In genomic region chr7:133676002-133676401, GRCm38 (mm10) we compare ENCODE assay signal across 13 mouse cellular contexts. TPM values are rescaled to one million over a fixed set of nuclear protein-coding genes. Genes with fewer than 3 reads are reported as not detected.
DNase-seq lines count a peak whose midpoint lies in the region; ATAC-seq lines count a peak whose summit lies in the region.
"Had no signal": no experiment of that assay in that cellular context is flagged by ENCODE, and none has a peak within 500 bp of the region (broad histone marks: within the 10 kb centered on the region; RNA-seq: fewer than 3 reads in every experiment).

No protein-coding gene starts in this region.

- no peak overlapping the region for H3K9ac ChIP-seq in kidney, embryonic 16.5 days (replicated peaks; ENCODE audit: low read length)
- H3K9ac ChIP-seq in heart, embryonic 11.5 days (ENCODE audit: low read depth, low read length) = no peak overlapping the region

- 76% methylated on average over 9 of the region's 9 CpGs for WGBS in kidney, embryonic 16.5 days
- 72% methylated on average over 9 of the region's 9 CpGs for WGBS in embryonic facial prominence, embryonic 10.5 days
- 66% methylated on average over 9 of the region's 9 CpGs for WGBS in heart, embryonic 11.5 days (ENCODE audit: insufficient replicate concordance)

- no peaks in the 10 kb centered on the region for H3K9me3 ChIP-seq in kidney, embryonic 16.5 days (ENCODE audit: low read length)
- H3K9me3 ChIP-seq in embryonic facial prominence, embryonic 10.5 days = no peaks in the 10 kb centered on the region
- no peaks in the 10 kb centered on the region for H3K9me3 ChIP-seq in heart, embryonic 11.5 days (replicated peaks; ENCODE audit: control insufficient read depth, low read length)

- ATAC-seq in kidney, embryonic 16.5 days (ENCODE audit: low FRiP score, low TSS enrichment) = no peak
- ATAC-seq in erythroid progenitor cell, adult 5-6 weeks (replicated peaks; ENCODE audit: low FRiP score, poor library complexity, severe bottlenecking) = no peak
- no peak for ATAC-seq in heart, embryonic 11.5 days (replicated peaks; ENCODE audit: insufficient number of reproducible peaks, low FRiP score, low TSS enrichment)
- ATAC-seq: activated CD4-positive, CD25-positive, alpha-beta regulatory T cell, adult 4 months; hindbrain, embryonic 16.5 days had no signal

- no peak overlapping the region for H3K4me2 ChIP-seq in kidney, embryonic 16.5 days (replicated peaks; ENCODE audit: low read depth, low read length)
- no peak overlapping the region for H3K4me2 ChIP-seq in heart, embryonic 11.5 days

- no peaks in the 10 kb centered on the region for H3K27me3 ChIP-seq in kidney, embryonic 16.5 days (ENCODE audit: insufficient read depth, low read length)
- no peaks in the 10 kb centered on the region for H3K27me3 ChIP-seq in embryonic facial prominence, embryonic 10.5 days (replicated peaks; ENCODE audit: low read depth, poor library complexity, severe bottlenecking)
- H3K27me3 ChIP-seq in heart, embryonic 11.5 days (ENCODE audit: control insufficient read depth, insufficient read depth, low read length) = no peaks in the 10 kb centered on the region

- peaks cover 21% of the 10 kb centered on the region for H3K36me3 ChIP-seq in kidney, embryonic 16.5 days (ENCODE audit: insufficient read depth, low read length)
- H3K36me3 ChIP-seq in embryonic facial prominence, embryonic 10.5 days (replicated peaks) = peaks cover 52% of the 10 kb centered on the region
- peaks cover 16% of the 10 kb centered on the region for H3K36me3 ChIP-seq in heart, embryonic 11.5 days (ENCODE audit: control insufficient read depth, insufficient read depth, low read length)

- no peaks in the 10 kb centered on the region for H3K4me1 ChIP-seq in kidney, embryonic 16.5 days (ENCODE audit: insufficient read depth, low read length)
- H3K4me1 ChIP-seq in embryonic facial prominence, embryonic 10.5 days = 0 out of 2 replicates have a peak, but pooled peaks cover 4% of the 10 kb centered on the region
- no peaks in the 10 kb centered on the region for H3K4me1 ChIP-seq in heart, embryonic 11.5 days (ENCODE audit: control insufficient read depth, insufficient read depth, low read length)

- H3K27ac ChIP-seq in kidney, embryonic 16.5 days (ENCODE audit: low read length) = no peak overlapping the region
- H3K27ac ChIP-seq in embryonic facial prominence, embryonic 10.5 days (replicated peaks) = 0 out of 2 replicates have a peak overlapping the region, but pooled peaks have one; percentile 20
- H3K27ac ChIP-seq in heart, embryonic 11.5 days (ENCODE audit: low read depth, low read length) = no peak overlapping the region

- H3K4me3 ChIP-seq in kidney, embryonic 16.5 days (ENCODE audit: low read length) = no peak overlapping the region
- no peak overlapping the region for H3K4me3 ChIP-seq in embryonic facial prominence, embryonic 10.5 days
- no peak overlapping the region for H3K4me3 ChIP-seq in heart, embryonic 11.5 days (ENCODE audit: low read depth, low read length)

- peak; percentile 12 for DNase-seq in kidney, adult 9 months
- DNase-seq in thymus, postnatal 4 days = peak; percentile 30
- DNase-seq in thymus, adult 18-20 months = no peak
- DNase-seq in embryonic facial prominence, embryonic 10.5 days (ENCODE audit: low spot score) = peak; percentile 34
- DNase-seq in adrenal gland, postnatal 10 days = no peak
- DNase-seq: cerebellum, adult 8-10 months had no signal

RNA-seq across cellular contexts. Expression of gene Mmp21, which starts 3.9 kb away (rescaled TPM):
- polyA plus RNA-seq in kidney, embryonic 16.5 days (2015; fragmentation: Nextera tagmentation; extraction: Ambion mirVana) = not detected in 2 replicates
- 0.07 and 0.15 TPM in 2 replicates for polyA plus RNA-seq in embryonic facial prominence, embryonic 10.5 days (2016; fragmentation: Nextera tagmentation; extraction: Ambion mirVana)
- total RNA-seq in adrenal gland, postnatal 10 days (2021) = not detected
- not detected in 2 replicates for total RNA-seq in erythroid progenitor cell, adult 5-6 weeks (2015; ENCODE audit: low replicate concordance)
- total RNA-seq in erythroid progenitor cell, adult 5-6 weeks (2017; ENCODE audit: low replicate concordance) = 1.2 TPM in 1 of 2 replicates, not detected in the other
- polyA plus RNA-seq in heart, embryonic 11.5 days (2014; fragmentation: Nextera tagmentation; extraction: Ambion mirVana) = 0.11 and 0.23 TPM in 2 replicates
- total RNA-seq: left cerebral cortex, postnatal 25 days; monocyte, adult 5-6 weeks had no signal

RNA-seq across cellular contexts. Expression of gene Bccip, which starts 33.1 kb away (rescaled TPM):
- 181 and 190 TPM in 2 replicates for polyA plus RNA-seq in kidney, embryonic 16.5 days (2015; fragmentation: Nextera tagmentation; extraction: Ambion mirVana)
- polyA plus RNA-seq in embryonic facial prominence, embryonic 10.5 days (2016; fragmentation: Nextera tagmentation; extraction: Ambion mirVana) = 194 and 216 TPM in 2 replicates
- 10 to 100 TPM; 62.3 to 66.8 TPM for total RNA-seq in adrenal gland, postnatal 10 days (2021)
- 36.0 and 87.6 TPM in 2 replicates for total RNA-seq in erythroid progenitor cell, adult 5-6 weeks (2015; ENCODE audit: low replicate concordance)
- 39.5 and 56.6 TPM in 2 replicates for total RNA-seq in erythroid progenitor cell, adult 5-6 weeks (2017; ENCODE audit: low replicate concordance)
- polyA plus RNA-seq in heart, embryonic 11.5 days (2014; fragmentation: Nextera tagmentation; extraction: Ambion mirVana) = 100 and 102 TPM in 2 replicates

RNA-seq across cellular contexts. Expression of gene Uros, which starts 33.9 kb away (rescaled TPM):
- 31.3 and 32.4 TPM in 2 replicates for polyA plus RNA-seq in kidney, embryonic 16.5 days (2015; fragmentation: Nextera tagmentation; extraction: Ambion mirVana)
- polyA plus RNA-seq in embryonic facial prominence, embryonic 10.5 days (2016; fragmentation: Nextera tagmentation; extraction: Ambion mirVana) = 32.2 and 32.8 TPM in 2 replicates
- total RNA-seq in adrenal gland, postnatal 10 days (2021) = 10 to 100 TPM; 10.2 to 16.3 TPM
- total RNA-seq in erythroid progenitor cell, adult 5-6 weeks (2015; ENCODE audit: low replicate concordance) = 390 and 410 TPM in 2 replicates
- total RNA-seq in erythroid progenitor cell, adult 5-6 weeks (2017; ENCODE audit: low replicate concordance) = 315 and 333 TPM in 2 replicates
- polyA plus RNA-seq in heart, embryonic 11.5 days (2014; fragmentation: Nextera tagmentation; extraction: Ambion mirVana) = 53.0 and 53.6 TPM in 2 replicates

RNA-seq across cellular contexts. Expression of gene Edrf1, which starts 38.7 kb away (rescaled TPM):
- 26.2 and 27.1 TPM in 2 replicates for polyA plus RNA-seq in kidney, embryonic 16.5 days (2015; fragmentation: Nextera tagmentation; extraction: Ambion mirVana)
- polyA plus RNA-seq in embryonic facial prominence, embryonic 10.5 days (2016; fragmentation: Nextera tagmentation; extraction: Ambion mirVana) = 27.0 and 29.7 TPM in 2 replicates
- 10 to 100 TPM; 15.7 to 18.9 TPM for total RNA-seq in adrenal gland, postnatal 10 days (2021)
- 13.4 and 19.8 TPM in 2 replicates for total RNA-seq in erythroid progenitor cell, adult 5-6 weeks (2015; ENCODE audit: low replicate concordance)
- 26.3 and 74.8 TPM in 2 replicates for total RNA-seq in erythroid progenitor cell, adult 5-6 weeks (2017; ENCODE audit: low replicate concordance)
- polyA plus RNA-seq in heart, embryonic 11.5 days (2014; fragmentation: Nextera tagmentation; extraction: Ambion mirVana) = 15.2 and 20.1 TPM in 2 replicates

Comparison
In these comparisons a context has a peak if more than half of its experiments do, and no peak if none do; other contexts are left out.
1. DNase-seq: peak in kidney, adult 9 months (single experiment), thymus, postnatal 4 days (single experiment) and embryonic facial prominence, embryonic 10.5 days (single experiment); none in thymus, adult 18-20 months (0 of 2) and adrenal gland, postnatal 10 days (single experiment).